Mouse (Mus musculus): Measurements from ENCODE around the gene Atxn1.

GRCm38 (mm10) chr13:45538091-45538490, 426.7 kb downstream of the Atxn1 start:
- TF ChIP-seq MAX (IDR thresholded peaks at IDR 0.05; ENCODE audit: low read depth) (no peak), POLR2A (IDR thresholded peaks at IDR 0.05; ENCODE audit: insufficient read length, low read depth) (no peak), POLR2AphosphoS2 (IDR thresholded peaks at IDR 0.05; ENCODE audit: insufficient read length, low read depth) (no peak), CEBPB (IDR thresholded peaks at IDR 0.05; ENCODE audit: insufficient read depth, poor library complexity, severe bottlenecking) (no peak), MYOG (IDR thresholded peaks at IDR 0.05; ENCODE audit: control insufficient read depth in 1 of 3, insufficient read depth in 1 of 3, insufficient read length in 2 of 3, low read depth in 2 of 3) (no peak), TCF12 (IDR thresholded peaks at IDR 0.05; ENCODE audit: insufficient read depth, poor library complexity, severe bottlenecking) (no peak)

All from myocyte (in vitro differentiated cells).